Mouse (Mus musculus) layer of hippocampus, adult 8-10 months (tissue): ENCODE measurements around the gene Poc1a. TPM values are rescaled to one million over a fixed set of nuclear protein-coding genes. Genes with fewer than 3 reads are reported as not detected.

ENCODE experiments used
- DNase-seq, 2 experiments: peaks; one replicate each; pipeline ENCODE4 v3.0.0; 2022; ENCODE audit warnings: low spot score in 2 of 2
- total RNA-seq, 4 experiments: library from RNA; stranded (reverse); gene quantifications; 2 replicates each; pipeline ENCODE4 v1.2.4; 2022

Gene Poc1a
- total RNA-seq, 4 experiments from 2014 or later, result 14.7 to 17.7 (median 16.2) TPM

DNA sequence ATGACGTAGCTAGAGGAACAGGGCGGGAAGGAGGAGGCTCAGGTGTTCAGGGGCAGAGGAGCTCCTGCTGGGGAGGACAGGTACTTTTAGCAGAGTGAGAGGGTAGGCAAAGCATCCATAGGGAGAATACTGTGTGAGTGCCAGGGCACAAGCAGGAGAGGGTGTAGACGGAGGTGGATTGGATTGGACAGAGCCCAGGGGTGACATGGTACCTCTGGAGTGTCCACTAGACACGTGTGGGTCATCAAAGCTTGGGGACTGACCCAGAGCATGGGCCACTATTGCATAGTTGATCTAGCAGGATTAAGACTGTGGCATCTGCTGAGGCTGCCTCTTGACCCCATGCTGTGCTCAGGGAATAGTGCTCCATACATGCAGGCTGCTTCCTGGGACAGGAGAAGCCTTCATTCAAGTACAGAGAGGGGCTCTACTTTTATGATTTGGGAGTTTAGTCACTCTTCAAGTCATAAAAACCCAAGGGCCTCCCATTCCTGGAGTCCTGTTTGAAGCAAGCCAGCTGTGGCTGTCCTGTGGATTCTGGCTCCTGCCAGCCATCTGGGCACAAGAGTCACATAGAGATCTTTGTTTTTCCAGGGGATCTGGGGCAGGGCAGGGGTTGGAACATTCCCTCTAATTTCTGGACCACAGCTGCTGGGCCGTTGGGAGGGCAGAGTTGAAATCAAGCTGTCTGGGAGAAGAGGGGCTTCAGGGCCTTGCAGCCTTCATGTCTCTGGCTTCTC is 48.1 kb downstream of the Poc1a start:
- no peak for DNase-seq

DNA sequence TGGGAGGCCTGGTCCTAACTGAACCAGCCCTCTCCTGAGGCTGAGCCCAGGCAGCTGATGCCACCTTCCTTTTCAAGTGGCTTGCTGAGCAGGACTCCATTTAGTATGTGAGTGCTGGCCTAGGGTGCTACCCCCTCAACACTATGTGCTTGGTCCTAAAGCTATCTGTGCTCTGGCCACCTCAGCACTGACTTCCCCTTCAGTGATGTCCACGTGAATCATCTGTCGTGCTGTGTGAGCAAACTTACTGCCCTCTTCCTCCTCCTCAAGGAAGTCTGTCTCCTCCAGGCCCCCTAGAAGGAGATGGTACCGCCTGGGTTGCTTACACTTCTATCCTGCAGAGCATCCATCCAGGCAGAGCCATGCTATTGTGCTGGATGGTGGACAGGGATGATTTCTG is 51.9 kb downstream of the Poc1a start:
- no peak for DNase-seq

DNA sequence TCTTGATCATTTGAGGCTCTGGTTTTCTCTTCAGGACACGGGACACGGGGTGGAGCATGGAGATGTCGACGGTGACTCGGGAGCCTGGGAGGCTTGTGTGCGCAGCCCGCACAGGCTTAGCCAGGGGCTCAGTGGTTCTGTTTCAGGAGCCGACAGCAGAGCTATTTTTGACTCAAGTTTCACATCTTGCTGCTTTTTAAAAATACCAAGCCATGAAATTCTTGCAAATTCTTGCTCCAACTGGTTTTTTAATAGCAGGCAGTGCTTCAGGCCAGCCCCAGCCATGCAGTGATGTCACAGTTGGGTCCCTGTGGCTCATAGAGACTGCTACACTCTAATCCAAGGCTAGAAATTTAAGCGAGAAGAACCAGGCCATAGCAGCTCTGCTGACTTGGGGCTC is 56.8 kb downstream of the Poc1a start:
- no peak for DNase-seq

DNA sequence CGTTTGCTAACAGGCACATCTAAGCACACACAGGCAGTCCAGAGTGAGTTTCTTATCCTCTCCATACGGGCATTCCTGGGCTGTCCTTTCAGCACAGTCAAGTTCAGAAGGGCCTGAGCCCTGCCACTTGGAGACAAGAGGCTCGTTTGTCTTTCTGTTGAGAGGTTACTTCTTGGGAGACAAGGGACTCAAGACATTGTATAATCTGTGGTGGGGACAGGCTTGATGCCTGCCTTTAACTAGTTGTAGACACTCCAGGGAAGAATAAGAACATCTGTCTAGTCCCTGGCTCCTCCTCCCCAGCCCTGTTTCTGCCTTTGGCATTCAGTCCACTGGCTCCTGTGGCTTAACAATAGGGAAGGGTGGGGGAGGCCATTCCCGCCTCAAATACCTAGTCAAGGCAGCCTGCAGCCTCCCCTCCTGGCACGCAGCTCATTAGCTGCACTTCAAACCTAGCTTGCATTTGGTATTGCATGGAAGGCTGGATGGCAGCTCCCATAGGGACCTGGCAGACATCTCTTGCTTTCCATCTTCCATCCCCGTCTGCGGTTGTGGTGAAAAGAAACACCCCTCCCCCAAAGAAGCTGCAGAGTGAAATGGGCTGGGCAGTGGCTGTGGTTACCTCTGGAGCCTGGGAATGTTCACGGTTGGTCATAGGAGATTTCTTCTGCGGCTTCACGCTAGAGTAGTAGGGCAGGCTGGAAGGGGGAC is 57.8 kb downstream of the Poc1a start:
- no peak for DNase-seq

DNA sequence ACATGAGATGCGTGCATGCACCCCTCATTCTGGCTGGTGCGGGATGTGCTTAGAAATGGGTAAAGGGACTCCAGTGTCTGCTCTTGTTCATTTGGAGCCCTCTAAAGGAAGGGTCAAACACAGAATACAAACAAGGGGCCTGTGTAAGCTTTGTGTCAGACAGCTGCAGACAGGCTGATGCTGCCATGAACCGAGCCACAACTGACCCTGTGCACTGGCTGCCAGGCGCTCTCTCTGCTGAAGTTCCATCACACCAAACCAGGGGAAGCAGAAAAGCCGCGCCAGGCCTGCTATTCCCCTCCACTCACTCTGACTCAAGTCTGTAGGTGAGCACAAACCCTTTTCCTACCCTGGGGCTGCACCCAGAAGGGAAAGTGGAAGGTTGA is 58.3 kb downstream of the Poc1a start:
- no peak for DNase-seq

DNA sequence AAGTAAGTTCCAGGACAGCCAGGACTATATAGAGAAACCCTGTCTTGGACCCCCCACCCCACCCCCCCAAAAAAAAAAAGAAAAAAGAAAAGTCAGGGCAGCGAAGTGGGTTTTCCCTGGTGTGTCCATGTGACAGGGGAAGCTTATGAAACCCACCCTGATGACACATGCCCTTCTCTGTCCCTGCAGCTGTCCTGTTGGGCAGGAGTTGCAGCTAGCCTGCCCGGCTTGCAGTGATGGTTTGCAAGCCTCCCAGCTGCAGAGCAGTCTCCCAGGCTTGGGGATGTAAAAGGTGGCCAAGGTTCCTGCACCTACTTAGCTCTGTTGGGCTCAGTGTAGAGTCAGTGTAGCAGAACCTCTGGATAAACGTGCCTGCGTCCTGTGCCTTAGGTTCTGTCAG is 58.9 kb downstream of the Poc1a start:
- DNase-seq, result no peak

DNA sequence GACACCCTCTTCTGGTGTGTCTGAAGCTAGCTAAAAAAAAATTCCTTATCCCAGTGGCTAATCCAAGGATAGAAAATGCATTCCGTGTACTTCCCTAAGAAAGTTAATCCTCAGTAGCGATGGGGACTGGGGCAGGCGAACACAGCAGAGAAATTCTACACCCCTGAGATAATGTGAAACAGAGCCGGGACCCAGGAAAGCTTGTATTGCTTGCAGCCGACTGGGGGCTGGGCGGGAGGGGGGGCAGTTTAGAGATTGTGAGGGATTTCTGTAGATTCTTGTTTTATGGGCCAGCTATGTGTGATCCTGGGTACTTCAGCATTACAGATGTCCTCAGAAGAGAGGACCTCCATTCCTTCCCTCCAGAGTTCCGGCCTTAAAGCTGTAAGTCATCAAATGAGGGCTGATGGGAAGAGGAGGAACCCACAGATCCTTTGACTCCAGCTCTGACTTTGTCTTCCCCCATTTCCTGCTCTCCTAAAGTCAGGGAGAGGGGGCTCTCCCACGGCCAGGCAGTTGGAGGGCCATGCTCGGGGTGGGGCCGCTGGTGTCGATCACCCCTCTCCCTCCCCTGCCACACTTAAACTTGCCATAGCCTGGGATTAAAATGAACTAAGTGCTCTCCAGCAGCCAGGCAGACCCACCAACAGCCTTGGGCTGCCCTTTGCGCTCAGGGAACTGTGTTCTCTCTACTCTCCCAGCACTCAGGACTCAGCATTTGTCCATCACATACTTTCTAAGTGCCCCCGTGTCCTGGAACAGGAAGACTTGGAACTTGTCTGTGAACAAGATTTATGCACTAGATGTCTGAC is 59.8 kb downstream of the Poc1a start:
- no peak for DNase-seq

DNA sequence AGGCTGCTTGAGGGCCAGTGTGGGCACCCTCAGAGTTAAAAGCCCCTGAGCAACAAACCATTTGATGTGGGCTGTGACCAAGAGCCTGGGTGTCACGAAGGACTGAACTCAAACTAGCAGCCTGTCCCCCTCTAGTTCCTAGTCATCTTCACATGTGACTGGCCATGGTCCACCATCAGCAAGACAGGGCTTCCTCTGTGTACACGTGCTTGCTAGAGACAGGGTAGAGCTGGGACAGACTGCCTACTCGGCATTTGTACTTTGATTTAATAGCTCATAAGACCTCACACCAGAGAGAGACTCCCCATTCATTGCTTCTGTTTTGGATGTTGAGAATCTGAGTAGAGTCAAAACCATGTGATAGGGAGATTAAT is 60.4 kb downstream of the Poc1a start:
- DNase-seq, result no peak

DNA sequence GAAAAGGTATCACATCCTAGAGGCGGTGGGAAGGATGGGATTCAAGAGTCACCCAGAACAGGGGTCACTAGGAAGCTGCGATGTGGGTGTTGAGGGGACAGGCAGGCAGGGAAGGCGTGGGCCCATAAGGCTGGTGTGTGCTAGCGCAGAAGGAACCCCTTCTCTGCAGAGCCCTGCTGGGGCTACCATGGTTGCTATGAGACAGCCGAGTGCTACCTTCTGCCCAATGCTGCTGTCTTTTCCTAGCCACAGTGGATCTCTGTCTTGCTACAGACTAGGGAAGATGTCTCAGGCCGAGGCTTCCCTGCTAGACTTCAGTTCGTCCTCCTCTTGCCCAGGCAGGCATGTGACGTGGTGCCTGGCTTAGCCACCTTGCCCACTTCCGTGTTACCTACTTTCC is 61.7 kb downstream of the Poc1a start:
- DNase-seq, result peak in 1 of 2 experiments; percentile 42

DNA sequence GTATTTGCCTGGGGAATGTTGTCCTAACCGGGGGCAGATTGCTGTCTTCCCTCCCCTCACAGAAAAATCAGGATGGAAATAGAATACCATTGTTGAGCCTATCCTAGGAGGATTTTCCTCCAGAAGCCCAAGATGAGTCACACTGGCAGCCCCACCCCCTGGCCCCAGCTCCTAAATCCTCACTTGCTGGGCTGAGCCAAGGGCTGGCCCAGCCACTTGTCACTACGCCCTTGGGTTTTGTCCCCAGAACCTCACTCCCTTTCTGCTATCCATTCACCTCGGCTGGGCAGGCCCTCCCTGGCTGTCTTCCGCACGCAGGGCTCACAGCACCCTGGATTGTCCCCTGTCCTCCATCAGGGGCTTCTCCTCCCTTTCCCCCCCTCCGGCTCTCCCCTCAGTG is 64.3 kb downstream of the Poc1a start:
- no peak for DNase-seq

DNA sequence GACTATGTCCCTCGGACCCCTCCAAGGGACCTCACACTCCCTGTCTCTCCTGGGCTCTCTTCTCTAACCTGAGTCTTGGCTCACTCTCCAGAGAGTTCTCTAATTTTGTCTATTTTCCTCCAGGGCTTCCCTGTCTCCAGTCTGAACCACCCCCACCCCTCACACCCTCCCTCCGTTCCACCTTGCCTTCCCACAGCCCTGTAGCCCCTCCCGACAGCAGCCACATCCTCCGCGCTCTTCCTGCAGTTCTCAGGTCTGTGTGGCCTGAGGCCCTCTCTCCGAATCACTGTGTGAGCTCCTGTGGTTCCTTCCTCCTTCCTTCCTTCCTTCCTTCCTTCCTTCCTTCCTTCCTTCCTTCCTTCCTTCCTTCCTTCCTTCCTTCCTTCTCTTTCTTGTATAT is 64.8 kb downstream of the Poc1a start:
- DNase-seq, result no peak

DNA sequence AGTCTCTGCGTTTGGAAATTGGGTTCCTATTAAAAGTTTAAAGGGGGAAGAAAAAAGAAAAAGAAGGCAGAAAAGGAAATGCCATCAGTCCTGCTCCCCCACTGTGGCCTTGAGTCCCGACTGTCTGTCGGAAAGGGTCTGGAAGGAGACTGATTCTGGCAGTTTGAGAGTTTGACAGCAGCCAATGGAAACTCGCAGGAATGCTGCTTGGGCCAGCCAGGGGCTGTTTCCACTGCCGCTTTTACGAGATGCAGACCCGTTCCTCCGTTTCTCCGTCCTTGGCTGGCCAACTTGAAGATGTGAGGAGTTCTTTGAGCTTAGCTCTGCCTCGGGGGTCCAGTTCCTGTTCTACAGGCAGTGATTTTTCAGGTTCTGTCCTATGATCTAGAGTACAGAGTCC is 67.4 kb downstream of the Poc1a start:
- DNase-seq, result no peak

DNA sequence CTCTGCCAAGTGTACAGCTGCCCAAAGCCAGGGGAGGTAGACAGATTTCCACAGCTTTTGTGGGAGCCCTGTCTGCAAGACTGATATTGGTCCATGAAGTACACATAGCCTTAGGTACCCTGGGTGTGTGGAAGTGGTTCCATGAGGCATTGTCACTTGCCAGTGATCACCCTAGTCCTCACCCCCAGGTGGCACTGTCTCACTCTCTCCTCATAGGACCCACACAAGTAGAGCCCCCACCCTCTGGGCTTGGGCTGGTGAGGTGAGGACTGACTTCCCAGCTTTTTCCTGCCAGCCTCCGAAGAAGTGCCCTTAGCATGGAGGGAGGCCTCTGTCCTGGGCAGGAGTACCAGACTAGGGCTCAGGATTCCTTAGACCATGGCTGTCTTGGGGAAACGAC is 68.2 kb downstream of the Poc1a start:
- no peak for DNase-seq

DNA sequence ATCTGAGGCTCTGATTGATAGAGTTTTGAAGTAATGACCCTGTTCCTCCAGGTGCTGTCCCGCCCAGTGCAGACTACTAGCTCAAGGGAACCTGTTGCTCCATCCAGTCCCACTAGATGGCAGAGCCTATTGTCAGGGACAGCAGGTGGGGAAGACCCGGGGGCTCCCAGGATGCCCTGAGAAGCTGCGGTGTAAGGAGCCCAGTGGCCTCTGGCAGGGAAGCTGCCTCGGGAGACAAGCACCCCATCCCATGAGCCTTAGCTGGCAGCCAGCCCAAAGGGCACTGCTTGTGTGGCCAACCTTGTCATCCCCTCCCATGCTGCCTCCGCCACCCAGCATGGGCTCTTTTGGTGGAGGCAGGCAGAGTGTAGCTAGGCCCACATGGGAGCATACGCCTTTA is 70.3 kb downstream of the Poc1a start:
- no peak for DNase-seq

DNA sequence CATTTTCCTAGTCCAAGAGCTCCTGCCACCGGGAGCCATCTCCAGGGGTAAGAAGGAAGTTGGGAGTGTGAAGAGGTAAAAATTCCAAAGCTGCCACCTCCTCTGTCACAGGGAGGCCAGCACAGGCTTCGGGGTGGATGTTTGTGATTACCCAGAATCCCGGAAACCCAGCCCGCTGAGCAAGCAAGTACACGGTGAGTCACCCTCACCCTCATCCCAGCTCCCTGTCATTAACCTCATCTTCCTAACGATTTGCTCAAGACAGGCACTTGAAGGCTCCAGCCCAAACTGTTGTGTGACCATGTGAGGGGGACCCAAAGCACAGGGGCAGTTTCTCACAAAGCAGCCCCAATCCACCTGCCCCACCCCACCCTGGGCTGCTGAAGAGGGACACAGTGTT is 72.9 kb downstream of the Poc1a start:
- DNase-seq, result no peak

DNA sequence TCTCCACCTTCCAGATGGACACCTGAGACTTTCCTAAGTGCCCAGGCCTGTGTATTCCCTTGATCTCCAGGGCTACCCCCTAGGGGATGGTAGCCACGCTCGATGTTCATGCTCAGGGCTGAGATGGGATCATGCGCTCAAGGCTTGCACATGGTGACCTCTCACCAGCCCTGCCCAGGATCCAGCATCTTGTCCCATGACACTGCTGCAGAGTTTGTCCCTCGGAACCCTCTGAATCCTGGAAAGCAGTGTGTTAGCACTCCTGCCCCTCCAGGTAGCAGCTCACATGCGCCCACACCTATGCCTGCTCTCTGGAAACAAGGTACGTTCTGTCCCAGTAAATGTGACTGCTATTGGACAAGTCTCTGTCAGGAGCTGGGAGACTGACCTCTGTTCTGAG is 73.9 kb downstream of the Poc1a start:
- no peak for DNase-seq

DNA sequence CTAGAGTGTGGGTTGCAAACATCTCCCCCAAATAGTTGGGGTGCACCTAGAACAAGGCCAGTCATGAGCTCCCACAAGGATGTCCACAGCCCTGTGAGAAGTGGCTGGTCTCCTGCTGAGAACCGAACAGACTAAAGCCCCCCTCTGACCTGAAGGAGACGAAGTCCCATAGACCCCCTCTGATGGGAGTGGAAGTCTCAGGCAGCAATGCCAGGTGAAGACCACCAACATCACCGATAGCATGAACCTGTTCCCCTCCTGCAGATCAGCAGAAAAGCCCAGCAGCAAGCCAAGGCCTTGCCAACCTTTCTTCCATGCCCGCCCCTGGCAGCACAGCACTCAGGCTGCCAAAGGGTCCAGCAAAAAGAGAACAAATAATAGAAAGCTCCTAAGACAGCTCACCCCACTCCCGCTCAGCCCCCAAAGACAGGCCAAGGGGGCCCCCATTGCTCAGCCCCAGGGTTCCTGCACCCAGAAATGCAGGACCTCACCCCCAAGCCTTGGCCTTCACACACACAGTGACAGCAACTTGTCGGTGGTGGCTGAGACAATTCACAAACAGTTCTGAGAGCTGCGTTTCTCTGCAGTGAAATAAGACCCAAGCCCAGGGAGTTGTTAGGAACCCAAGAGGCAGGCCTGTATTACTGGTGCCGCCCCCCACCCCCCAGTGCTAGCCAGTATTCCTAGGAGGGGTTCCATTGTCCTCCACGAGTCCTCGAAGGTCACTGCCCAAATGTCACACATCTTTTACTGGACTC is 74.5 kb downstream of the Poc1a start:
- no peak for DNase-seq

DNA sequence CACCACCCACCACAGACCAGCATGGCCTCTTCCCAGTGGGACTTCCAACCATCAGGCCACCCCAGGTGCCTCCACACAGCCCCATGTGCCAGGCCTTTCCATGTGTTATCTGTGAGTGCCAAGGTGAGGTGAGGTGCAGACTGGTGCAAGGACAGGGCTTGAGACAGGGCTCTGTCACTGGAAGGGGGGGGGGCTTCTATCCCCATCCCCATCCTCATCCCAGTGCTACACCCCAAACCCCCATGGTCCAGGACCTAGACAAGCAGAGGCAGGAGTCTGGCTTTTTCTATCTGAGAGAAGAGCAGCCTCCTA is 75.1 kb downstream of the Poc1a start:
- no peak for DNase-seq

DNA sequence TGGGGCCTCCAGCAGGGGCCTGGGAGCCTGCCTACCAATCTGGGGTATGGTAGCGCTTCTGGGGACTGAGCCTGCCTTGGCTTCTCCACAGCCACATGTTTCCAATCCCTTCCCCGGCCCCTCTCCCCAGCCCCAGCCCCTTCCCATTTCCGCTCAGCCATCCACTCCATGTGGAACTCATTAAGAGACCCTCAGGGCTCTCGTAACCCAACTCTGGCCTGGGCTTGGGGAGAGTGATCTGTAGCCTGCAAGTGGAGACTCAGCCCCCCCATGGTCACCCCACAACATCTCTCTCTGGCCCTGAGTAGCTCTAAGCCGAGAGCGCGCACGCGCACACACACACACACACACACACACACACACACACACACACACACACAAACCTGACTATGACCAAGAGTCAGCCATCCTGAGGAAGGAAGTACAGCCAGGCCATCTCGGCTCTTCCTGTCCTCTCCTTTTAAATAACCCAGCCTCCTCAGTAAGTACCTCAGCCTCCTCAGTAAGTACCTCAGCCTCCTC is 75.5 kb downstream of the Poc1a start:
- no peak for DNase-seq

DNA sequence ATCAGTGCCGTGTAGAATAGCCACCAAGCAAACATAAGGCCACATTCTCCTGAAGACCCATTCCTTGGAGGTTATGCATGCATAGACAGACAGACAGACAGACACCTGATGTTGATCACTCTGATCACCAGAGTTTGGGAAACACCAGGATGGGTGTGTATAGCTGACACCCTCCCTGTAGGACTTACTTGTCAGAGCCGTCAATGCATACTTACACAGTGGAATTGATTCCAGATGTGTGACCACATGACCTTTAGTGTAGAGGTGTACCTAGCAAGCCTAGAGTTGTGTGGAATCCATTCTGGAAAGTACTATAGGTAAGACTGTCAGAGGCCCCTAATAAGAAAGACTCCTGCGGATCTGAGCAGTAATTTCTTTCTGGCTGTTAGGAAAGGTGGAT is 76.3 kb downstream of the Poc1a start:
- DNase-seq, result no peak

DNA sequence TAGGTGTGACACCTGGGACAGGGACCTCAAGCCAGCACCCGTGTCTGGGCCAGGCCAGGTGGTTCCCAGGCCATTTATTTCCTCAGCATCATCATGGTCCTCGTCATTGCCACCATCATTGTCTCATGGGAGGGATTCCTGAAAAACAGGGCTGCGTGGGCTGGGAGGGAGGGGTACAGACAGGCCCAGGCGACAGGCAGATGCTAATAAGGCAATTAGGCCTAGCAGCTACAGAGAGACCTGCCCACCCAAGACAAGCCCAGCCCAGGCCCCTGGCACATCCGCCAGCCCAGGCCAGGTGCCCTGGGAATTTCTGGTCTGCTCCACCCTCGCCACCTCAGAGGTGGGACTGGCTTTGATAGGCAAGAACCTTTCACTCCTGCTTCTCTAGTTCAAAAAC is 78.4 kb downstream of the Poc1a start:
- no peak for DNase-seq

DNA sequence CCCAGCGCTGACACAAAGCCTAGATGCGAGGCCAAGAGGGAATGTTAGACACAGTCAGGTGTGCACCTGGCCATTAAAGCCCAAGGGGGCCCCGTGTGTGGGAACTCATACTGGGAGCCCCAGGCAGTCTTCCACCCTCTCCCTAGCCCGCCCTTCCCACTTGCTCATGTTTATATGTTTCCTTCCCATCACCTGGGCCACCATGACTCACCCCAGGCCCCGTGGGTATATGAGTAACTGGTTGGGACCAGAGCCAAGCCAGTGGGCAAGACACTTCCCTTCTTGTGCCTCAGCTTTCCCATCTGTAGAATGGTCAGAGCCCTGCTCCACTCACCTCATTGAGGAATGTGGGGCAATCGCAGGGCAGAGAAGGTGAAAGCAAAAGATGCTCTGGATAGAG is 80.3 kb downstream of the Poc1a start:
- DNase-seq, result no peak
